Mouse (Mus musculus): Measurements from ENCODE around the gene Tyro3.

Tyro3 gene

DNA sequence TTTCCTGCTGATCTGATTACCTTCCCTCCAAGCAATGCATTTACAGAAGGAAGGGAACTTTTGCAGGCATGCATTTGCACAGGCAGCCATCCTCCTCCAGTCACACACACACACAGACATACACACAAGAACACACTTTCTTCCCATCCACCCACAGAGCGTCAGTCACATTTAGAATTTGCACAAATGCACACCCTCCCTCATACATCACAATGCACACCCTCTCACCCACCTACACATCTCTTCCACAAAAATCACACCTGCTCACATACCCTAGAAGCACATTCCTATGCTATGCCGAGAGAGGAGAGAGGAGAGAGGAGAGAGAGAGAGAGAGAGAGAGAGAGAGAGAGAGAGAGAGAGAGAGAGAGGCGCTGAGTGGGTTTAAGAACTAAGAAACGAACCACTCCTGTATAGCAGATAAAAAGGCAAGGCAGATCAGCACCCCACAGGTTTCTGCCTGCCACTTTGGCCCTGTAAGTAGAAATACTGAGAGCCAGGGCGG, at the start of gene Tyro3:
Tyro3 (plus strand) TSS at position 455 of the 505 bp plus-strand sequence.
- no peak for DNase-seq (ENCODE audit: low spot score)

DNA sequence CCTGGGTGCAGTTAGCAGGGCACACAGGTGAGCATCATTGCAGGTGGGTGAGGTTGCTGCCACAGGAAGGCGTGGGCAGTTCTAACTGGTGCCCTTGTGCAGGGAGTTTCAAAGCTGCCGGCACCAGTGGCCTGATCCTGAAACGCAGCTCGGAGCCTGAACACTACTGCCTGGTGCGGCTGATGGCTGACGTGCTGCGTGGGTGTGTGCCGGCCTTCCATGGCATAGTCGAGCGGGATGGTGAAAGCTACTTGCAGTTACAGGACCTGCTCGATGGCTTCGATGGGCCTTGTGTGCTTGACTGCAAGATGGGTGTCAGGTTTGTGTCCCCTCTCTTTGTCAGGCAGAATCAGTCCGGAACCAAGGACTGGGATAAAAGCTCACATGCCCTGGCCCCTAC, 48.3 kb upstream of the Tyro3 start:
- no peak for DNase-seq (ENCODE audit: low spot score)

GRCm38 (mm10) chr2:119757601-119758100, 39.9 kb upstream of the Tyro3 start:
- DNase-seq (ENCODE audit: low spot score): peak; percentile 18

DNA sequence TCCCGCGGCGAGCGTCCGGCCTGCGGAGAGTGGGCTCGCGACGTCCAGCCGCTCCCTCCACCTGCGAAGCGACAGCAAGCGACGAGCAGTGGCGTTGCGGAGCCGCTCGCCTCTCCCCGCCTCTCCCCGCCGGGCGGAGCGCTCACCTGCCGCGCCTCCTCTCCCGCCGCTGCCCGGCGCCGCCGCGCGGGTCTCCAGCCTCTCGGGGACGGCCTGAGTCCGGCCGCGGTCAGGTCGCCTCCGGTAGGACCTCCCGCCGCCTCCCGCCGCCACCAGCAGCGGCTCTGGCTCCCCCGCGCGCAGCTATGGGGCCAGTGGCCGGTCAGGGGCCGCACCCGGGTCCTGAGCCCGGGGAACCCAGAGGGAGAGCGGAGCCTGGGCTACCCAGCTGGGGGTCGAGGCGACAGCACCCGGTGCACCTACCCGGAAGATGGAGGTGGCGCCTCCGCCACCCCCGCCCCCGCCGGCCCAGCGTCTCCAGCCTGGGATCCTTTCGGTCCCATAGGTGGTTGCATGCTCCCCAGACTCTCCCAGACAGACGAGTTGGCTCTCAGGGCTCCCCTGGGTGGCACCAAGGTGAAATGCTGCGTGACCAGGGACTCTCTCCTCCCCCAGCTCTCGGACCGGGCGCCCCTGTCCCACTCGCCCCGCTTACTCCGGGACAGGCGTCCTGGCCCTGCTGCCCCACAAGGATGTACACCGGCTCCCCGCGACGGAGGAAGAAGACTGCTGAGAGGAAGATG, 39.3 kb upstream of the Tyro3 start:
- peak; percentile 37 for DNase-seq (ENCODE audit: low spot score)

DNA sequence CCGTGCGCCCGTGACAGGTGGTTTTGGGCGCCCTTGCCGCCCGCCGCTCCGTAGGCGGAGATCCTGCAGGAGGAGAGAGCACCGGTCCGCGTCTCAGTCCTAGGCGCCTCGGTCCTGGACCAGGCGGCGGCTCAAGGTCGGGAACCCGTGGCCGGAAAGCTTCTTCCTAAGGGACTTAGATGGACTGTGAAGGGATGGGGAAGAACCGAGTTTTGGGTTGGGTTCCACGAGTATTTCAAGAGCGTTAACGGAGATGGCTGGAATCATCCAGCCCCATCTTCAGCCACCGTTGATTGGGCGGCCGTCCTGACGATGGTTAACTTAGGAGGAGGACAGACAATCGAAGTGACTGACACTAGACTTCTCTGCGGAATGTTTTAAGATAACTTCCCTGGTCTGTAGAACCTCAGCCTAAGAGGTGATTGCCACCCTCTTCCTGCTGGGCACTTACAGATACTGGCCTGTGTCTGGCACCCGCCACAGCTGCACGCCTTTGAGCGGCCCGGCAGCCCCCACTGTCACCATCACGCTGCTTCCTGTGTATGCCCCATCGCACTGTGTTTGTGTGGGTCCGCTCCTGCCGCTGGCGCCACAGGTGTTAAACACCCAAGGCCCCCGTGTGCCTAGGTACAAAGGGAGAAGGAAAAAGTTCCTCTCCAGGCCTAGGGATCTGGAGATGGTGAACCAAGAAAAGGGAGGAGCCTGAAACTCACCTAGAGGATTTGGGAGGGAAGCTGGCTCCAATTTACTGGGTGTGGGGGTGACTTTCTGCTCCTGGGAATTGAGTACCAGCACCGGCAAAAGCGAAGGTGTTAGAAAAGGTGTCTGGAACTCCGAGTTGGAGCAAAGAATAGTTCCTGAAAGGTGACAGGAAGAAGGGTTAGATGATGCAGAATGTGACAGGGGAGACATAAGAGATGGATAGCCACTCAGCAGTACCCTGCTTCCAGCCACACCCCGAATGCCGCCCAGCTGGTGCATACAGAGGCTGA, 38.4 kb upstream of the Tyro3 start:
- DNase-seq (ENCODE audit: low spot score): peak; percentile 27

DNA sequence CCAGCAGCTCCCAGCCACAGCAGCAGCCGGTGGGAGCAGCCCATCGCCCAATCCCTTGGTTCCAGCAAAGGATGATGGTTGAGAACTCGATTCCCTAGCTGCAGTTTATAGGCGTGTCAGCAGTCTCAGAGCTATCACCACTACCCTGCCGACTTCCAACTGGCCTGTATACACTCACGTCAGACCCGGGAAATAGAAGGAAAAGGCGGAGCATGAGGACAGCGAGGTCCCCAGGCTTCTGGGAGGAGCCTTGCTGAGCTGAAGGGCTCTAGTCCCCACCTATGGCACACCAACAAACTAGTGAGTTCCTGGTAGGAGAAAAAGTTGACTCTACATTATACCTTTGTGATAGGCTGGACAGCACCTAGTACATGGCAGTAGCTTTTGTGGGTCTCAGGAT, 37.3 kb upstream of the Tyro3 start, which contains the start of gene Ltk:
Ltk (minus strand) TSS at position 181 of the 400 bp plus-strand sequence.
- no peak for DNase-seq (ENCODE audit: low spot score)

- no peak for DNase-seq (ENCODE audit: low spot score)
These were observed 35.3 kb upstream of the Tyro3 start for GRCm38 (mm10) chr2:119762276-119762675.

- no peak for DNase-seq (ENCODE audit: low spot score)
These were observed 33.6 kb upstream of the Tyro3 start for GRCm38 (mm10) chr2:119763924-119764323.

DNA sequence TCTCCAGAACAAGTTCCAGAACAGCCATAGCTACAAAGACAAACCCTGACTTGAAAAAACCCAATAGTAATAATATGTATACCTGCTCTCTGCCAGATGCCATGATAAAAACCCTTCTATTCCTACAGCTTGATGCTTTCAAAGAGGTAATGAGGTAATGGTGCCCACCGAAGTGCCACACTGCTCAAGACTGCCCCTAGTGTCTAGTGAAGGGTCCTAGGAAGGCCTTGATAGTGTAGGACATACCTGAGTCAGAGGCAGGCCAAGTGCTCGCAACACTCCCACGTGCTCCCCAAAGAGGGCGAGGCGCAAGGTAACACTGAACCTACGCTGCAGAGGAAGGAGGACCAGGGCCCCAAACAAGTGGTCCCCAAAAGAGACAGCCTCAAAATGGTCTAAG, 30.3 kb upstream of the Tyro3 start:
- DNase-seq (ENCODE audit: low spot score): peak; percentile 15

GRCm38 (mm10) chr2:119787206-119787883, 10.2 kb upstream of the Tyro3 start, which contains the start of gene Rpap1:
TSS of gene Rpap1 (minus strand) at chr2:119787537.
- peak; percentile 89 for DNase-seq (ENCODE audit: low spot score)

DNA sequence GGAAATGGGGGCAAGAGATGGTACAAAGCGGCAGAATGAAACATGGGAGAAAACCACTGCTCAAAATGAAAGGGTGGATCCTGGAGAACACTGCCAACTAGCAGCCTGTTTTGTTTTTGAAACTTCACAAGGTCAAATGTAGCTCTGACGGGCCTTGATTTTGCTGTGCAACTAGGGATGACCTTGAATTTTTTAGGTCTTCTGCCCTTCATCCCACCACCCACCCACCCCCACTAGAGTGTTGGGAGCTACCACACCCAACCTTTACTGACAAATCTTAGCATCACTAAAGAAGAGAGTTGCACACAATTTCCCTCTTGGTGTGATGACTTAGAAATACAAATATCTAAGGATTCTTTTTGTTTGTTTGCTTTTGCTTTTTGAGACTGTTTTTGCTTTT, 7.5 kb upstream of the Tyro3 start:
- no peak for DNase-seq (ENCODE audit: low spot score)

- DNase-seq (ENCODE audit: low spot score): peak; percentile 56
These were observed 854 bp downstream of the Tyro3 start for GRCm38 (mm10) chr2:119798246-119798927.

- peak; percentile 61 for DNase-seq (ENCODE audit: low spot score)
These were observed 1.8 kb downstream of the Tyro3 start for GRCm38 (mm10) chr2:119799181-119799960.

- peak; percentile 27 for DNase-seq (ENCODE audit: low spot score)
These were observed 2.5 kb downstream of the Tyro3 start for GRCm38 (mm10) chr2:119799961-119800550.

- DNase-seq (ENCODE audit: low spot score): no peak
These were observed 3.6 kb downstream of the Tyro3 start for GRCm38 (mm10) chr2:119800876-119801846.

- DNase-seq (ENCODE audit: low spot score): peak; percentile 51
These were observed 5.5 kb downstream of the Tyro3 start for GRCm38 (mm10) chr2:119802767-119803617.

GRCm38 (mm10) chr2:119803618-119804274, 6.2 kb downstream of the Tyro3 start:
- DNase-seq (ENCODE audit: low spot score): no peak
